Mouse (Mus musculus) midbrain, embryonic 16.5 days (tissue): ENCODE data around the gene Rps8. TPM values are rescaled to one million over a fixed set of nuclear protein-coding genes. Genes with fewer than 3 reads are reported as not detected.
"Not testable (repeated sequence)": the region's sequence is repeated elsewhere in the genome, so short reads cannot be mapped to it uniquely, and the experiment has no call there.

Experiments
- ATAC-seq: fragments of 200-750 bp; cut with Nextera tagmentation; 2 replicates; pipeline ENCODE4 v1.8.0; 2017; ENCODE audit warnings: moderate TSS enrichment
- H3K27ac ChIP-seq: fragments of 300-500 bp; sonication (generic); 2 replicates; pipeline ENCODE4 v1.5.1; 2014; ENCODE audit warnings: mild to moderate bottlenecking, low read length, mixed read lengths
- H3K27me3 ChIP-seq: fragments of 300-500 bp; sonication (generic); 2 replicates; pipeline ENCODE4 v1.6.1; 2014; ENCODE audit warnings: low read depth, low read length, mixed read lengths; ENCODE audit not compliant: control insufficient read depth, insufficient read depth
- H3K36me3 ChIP-seq: fragments of 300-500 bp; sonication (generic); 2 replicates; pipeline ENCODE4 v1.6.1; 2014; ENCODE audit warnings: mild to moderate bottlenecking, low read length, moderate library complexity, mixed read lengths; ENCODE audit not compliant: control insufficient read depth, insufficient read depth
- H3K4me1 ChIP-seq: fragments of 300-500 bp; sonication (generic); 2 replicates; pipeline ENCODE4 v1.6.1; 2014; ENCODE audit warnings: mild to moderate bottlenecking, low read length, mixed read lengths; ENCODE audit not compliant: control insufficient read depth, insufficient read depth
- H3K4me2 ChIP-seq: fragments of 300-500 bp; sonication (generic); 2 replicates; pipeline ENCODE4 v1.6.1; 2014; ENCODE audit warnings: mild to moderate bottlenecking, low read length, mixed read lengths
- H3K4me3 ChIP-seq: fragments of 300-500 bp; sonication (generic); 2 replicates; pipeline ENCODE4 v1.5.1; 2014; ENCODE audit warnings: low read depth, mild to moderate bottlenecking, low read length, moderate library complexity, mixed read lengths
- H3K9ac ChIP-seq: fragments of 300-500 bp; sonication (generic); 2 replicates; pipeline ENCODE4 v1.6.1; 2014; ENCODE audit warnings: low read depth, low read length, mixed read lengths
- H3K9me3 ChIP-seq: fragments of 300-500 bp; sonication (generic); replicated peaks from 2 replicates; pipeline ENCODE4 v1.6.1; 2014; ENCODE audit warnings: mild to moderate bottlenecking, low read length, mixed read lengths; ENCODE audit not compliant: control insufficient read depth, poor library complexity, severe bottlenecking
- WGBS: fragments of 180-500 bp; shearing (Covaris S2); extraction: QIAGEN DNeasy Blood & Tissue Kit; methylation state at CpG from one replicate; pipeline ENCODE4 v1.1.7; 2014; 5-methylcytosine and 5-hydroxymethylcytosine counted together
- polyA plus RNA-seq: library from polyadenylated mRNA; unstranded; fragments of >200 nt; fragmentation: Nextera tagmentation; extraction: Ambion mirVana; gene quantifications from 2 replicates; pipeline ENCODE4 v1.2.1, GENCODE M21; 2015

Rps8 gene
- polyA plus RNA-seq, 1 experiment from 2014 or later = 381 TPM

DNA sequence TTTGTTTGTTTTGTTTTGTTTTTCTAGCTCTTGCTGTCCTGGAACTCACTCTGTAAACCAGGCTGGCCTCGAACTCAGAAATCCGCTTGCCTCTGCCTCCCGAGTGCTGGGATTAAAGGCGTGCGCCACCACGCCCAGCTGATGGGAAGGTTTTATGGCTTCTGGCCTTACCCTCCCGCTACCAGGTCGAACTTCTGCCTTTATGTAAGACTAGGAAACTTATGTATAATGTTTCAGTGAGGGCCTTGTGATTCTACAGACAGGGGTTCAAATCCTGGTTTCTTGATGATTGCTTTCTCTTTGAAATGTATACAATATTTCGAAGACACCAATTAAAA lies 26.7 kb upstream of the Rps8 start:
- 15% methylated on average over 9 of the region's 9 CpGs for WGBS

DNA sequence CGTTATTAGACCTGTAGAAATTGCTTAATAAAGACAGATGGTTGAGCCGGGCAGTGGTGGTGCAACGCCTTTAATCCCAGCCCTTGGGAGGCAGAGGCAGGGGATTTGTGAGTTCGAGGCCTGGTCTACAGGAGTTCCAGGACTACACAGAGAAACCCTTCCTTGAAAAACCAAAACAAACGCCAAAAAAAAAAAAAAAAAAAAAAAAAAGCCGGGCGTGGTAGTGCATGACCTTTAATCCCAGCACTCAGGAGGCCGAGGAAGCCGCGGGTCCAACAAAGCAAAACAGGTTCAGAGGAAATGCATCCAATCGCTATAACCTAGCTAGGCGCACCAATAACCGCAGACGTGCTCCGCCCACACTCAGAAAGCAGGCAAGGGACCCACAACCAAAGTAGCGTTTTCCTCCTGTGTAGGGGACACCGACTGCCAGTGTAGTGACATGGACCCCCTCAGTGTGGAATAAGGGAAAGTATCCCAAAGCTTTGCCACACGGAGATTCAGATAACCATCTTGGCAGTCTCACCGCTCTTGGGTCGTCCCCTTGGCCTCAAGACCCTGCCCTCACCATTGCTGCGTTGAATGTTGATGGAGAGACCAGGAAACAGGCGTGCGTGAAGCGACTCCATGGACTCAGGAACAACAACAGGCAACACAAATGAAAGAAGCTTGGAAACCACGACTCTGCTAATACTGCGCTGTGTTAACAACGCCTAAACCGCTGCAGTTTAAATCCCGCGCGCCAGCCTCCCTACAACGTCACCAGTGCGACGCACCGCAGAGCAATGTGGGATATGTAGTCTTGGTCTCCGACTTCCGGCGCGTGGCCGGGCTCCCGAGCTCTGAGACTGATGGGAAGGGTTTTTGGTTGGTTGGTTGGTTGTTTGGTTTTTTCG lies 26.1 kb upstream of the Rps8 start, which contains the start of gene Kif2c:
Gene Kif2c (minus strand): TSS at position 777 of the 896 bp plus-strand sequence.
- 1% methylated on average over 42 of the region's 42 CpGs for WGBS
- Histone ChIP-seq H3K27me3 (no peaks in the 10 kb centered on the region), H3K4me3 (peak within 1 kb of the TSS; percentile 52), H3K27ac (peak within 1 kb of the TSS; percentile 76), H3K9me3 (no peaks in the 10 kb centered on the region), H3K4me1 (peaks cover 9% of the 10 kb centered on the region), H3K4me2 (peak within 1 kb of the TSS; percentile 84), H3K9ac (peak within 1 kb of the TSS; percentile 71), H3K36me3 (no peaks in the 10 kb centered on the region)
- peak; percentile 98 for ATAC-seq

More for the DNA sequence above, 26.7 kb upstream of the Rps8 start:
- not testable (repeated sequence) for H3K27me3 ChIP-seq, H3K4me1 ChIP-seq, H3K36me3 ChIP-seq, H3K9me3 ChIP-seq
- Histone ChIP-seq H3K4me3 (peak overlapping the region; percentile 52), H3K27ac (peak overlapping the region; percentile 76), H3K9ac (peak overlapping the region; percentile 71), H3K4me2 (peak overlapping the region; percentile 84)
- ATAC-seq = peak; percentile 59

DNA sequence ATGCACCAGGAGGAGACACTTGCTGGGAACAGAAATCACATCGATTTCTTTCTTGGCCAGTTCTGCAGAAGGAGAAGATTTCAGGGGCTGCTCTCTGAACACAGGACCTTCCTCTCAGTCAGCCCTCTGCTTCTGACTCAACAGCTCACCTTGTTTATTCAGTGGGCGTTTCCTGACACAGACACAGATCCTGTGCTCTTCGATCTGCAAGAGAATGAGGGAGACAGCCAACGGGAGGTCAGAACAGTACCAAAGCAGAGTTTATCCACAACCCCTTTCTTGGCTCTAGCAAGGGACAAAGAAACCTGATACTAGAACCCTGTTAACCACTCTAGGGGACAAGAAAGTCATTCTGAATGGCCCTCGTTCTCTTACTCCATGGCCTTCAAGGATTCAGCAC lies 13.9 kb upstream of the Rps8 start:
- H3K9ac ChIP-seq = no peak overlapping the region
- H3K27ac ChIP-seq = no peak overlapping the region
- no peaks in the 10 kb centered on the region for H3K36me3 ChIP-seq
- ATAC-seq = no peak
- no peak overlapping the region for H3K4me3 ChIP-seq
- no peaks in the 10 kb centered on the region for H3K4me1 ChIP-seq
- 96% methylated on average over 5 of the region's 5 CpGs for WGBS
- no peaks in the 10 kb centered on the region for H3K27me3 ChIP-seq
- no peak overlapping the region for H3K4me2 ChIP-seq
- no peaks in the 10 kb centered on the region for H3K9me3 ChIP-seq

DNA sequence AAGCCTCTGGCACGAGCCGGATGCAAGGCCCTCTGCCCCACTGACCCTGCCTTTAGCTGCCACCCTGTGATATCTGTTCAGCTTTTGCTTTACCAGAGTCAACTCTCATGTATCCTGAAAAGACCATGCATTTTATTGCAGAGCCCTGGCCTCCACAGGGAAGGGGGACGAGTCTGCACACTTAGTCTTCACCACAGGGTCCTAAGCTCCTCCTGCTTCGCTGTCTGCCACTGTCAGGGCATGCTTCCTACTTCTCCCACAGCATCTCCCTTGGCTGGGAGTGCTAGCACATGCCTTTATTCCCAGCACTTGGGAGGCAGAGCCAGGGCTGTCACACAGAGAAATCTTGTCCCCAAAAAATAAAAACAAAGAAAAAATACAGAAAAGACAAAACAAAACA lies 5.1 kb upstream of the Rps8 start:
- Histone ChIP-seq H3K4me3 (no peak overlapping the region), H3K27me3 (no peaks in the 10 kb centered on the region), H3K4me1 (no peaks in the 10 kb centered on the region), H3K4me2 (no peak overlapping the region), H3K36me3 (no peaks in the 10 kb centered on the region), H3K9ac (0 out of 2 replicates have a peak overlapping the region, but pooled peaks have one; percentile 10), H3K9me3 (no peaks in the 10 kb centered on the region), H3K27ac (0 out of 2 replicates have a peak overlapping the region, but pooled peaks have one; percentile 4)
- peak; percentile 66; the same call in 1 of the 2 replicates for ATAC-seq
- WGBS = 74% methylated on average over 4 of the region's 4 CpGs

DNA sequence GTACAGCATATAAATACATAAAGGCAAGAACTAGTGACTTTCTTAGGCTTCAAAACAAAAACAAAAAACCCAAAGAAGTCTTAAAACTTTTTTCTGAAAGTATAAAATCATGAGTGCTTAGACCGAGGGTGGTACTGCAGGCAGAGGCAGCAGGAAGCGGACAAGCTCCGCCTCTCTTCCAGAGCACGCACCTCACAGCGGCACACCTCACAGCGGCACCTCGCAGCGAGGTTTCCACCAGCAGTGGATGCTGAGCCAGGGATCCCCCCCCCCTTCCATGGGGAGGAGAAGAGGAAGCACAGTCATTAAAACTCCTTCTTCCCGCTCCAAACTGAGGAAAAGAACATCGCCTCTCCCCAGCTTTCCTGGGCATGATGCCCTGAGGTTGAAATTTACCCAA lies 3.6 kb upstream of the Rps8 start:
- H3K4me3 ChIP-seq = no peak overlapping the region
- H3K27ac ChIP-seq = no peak overlapping the region
- peaks cover 4% of the 10 kb centered on the region; the same call in 1 of the 2 replicates for H3K4me1 ChIP-seq
- no peak for ATAC-seq
- H3K9me3 ChIP-seq = no peaks in the 10 kb centered on the region
- WGBS = 85% methylated on average over 10 of the region's 10 CpGs
- H3K9ac ChIP-seq = no peak overlapping the region
- H3K36me3 ChIP-seq = no peaks in the 10 kb centered on the region
- no peak overlapping the region for H3K4me2 ChIP-seq
- H3K27me3 ChIP-seq = no peaks in the 10 kb centered on the region

DNA sequence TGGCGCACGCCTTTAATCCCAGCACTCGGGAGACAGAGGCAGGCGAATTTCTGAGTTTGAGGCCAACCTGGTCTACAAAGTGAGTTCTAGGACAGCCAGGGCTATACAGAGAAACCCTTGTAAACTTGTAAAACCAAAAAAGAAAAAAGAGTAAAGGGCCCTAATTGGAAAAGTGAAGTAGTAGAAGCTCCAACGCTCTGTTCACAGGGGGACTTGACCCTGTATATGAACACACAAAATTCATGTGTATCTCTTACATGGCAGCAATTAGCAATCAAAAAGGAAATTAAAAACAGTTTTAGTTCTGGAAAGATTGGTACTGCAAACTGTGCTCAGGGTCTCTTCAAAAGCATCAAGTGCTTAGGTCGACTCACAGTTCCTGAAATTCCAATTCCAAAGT lies 329 bp upstream of the Rps8 start:
- Histone ChIP-seq H3K27me3 (no peaks in the 10 kb centered on the region), H3K9ac (peak overlapping the region; percentile 63), H3K4me1 (peaks cover 12% of the 10 kb centered on the region), H3K4me3 (peak overlapping the region; percentile 94), H3K9me3 (no peaks in the 10 kb centered on the region), H3K27ac (peak overlapping the region; percentile 93), H3K36me3 (peaks cover 19% of the 10 kb centered on the region), H3K4me2 (peak overlapping the region; percentile 50)
- ATAC-seq = peak; percentile 4; the same call in 1 of the 2 replicates
- WGBS = 26% methylated on average over 6 of the region's 6 CpGs

DNA sequence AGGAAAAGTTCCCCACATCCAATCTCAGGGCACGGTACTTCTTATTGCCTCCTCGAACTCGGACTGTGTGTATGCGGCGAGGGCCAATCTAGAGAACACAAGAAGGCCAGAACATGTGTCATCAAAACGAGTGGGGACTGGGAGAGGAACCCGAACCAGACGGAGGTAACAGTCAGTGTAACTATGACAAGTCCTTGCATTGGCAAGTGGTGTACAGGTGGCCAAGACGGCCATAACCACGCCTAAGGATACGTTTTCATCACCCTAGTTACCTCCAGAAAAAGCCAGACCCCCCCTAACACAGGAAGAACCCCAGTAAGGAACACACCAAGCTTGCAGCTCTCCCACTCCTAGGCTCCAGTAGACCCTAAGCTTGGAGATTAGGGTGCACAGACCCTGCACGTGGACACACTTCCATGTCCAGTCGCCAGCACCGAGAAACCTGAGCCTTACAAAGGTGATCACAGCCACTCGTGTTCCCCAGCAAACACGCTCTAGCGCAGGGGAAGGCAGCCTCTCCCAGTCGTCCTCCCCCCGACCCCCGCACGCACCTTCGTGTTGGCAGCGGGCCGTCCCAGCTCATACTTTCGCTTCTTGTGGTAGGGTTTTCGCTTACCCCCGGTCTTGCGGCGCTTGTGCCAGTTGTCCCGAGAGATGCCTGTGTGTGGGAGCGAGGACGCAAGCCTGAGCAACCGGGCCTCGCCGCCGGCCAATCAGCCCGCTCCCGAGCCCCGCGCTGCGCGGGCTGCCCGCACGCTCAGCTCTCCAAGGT lies 837 bp downstream of the Rps8 start:
- H3K4me3 ChIP-seq = peak overlapping the region; percentile 94
- peaks cover 12% of the 10 kb centered on the region for H3K4me1 ChIP-seq
- H3K36me3 ChIP-seq = peaks cover 27% of the 10 kb centered on the region
- 2% methylated on average over 44 of the region's 44 CpGs for WGBS
- H3K9ac ChIP-seq = peak overlapping the region; percentile 99
- H3K27me3 ChIP-seq = no peaks in the 10 kb centered on the region
- peak overlapping the region; percentile 93 for H3K27ac ChIP-seq
- no peaks in the 10 kb centered on the region for H3K9me3 ChIP-seq
- peak; percentile 29 for ATAC-seq
- peak overlapping the region; percentile 86 for H3K4me2 ChIP-seq

DNA sequence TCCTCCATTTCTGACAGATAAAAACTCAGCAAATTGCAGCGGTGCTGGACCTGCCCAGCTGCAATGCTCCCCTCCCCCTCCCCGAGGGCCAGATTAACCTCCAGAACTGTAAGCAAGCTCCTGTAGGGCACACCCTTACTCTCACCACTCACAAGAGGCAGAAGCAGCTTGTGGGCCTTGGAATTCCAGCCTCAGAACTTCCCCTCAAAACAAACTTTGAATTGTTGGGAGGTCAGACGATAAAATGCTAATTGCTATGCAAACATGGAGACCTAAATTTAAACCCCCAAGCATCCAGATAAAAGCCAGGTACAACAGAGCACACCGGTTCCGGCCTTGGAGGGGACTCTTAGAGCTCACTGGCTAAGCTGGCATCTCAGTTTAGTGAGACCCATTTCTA lies 3.3 kb downstream of the Rps8 start:
- peaks cover 27% of the 10 kb centered on the region for H3K36me3 ChIP-seq
- no peak overlapping the region for H3K4me3 ChIP-seq
- 84% methylated on average over 5 of the region's 5 CpGs for WGBS
- no peak overlapping the region for H3K27ac ChIP-seq
- no peak overlapping the region for H3K4me2 ChIP-seq
- H3K4me1 ChIP-seq = peaks cover 12% of the 10 kb centered on the region
- no peaks in the 10 kb centered on the region for H3K9me3 ChIP-seq
- ATAC-seq = no peak
- no peak overlapping the region for H3K9ac ChIP-seq
- H3K27me3 ChIP-seq = no peaks in the 10 kb centered on the region

DNA sequence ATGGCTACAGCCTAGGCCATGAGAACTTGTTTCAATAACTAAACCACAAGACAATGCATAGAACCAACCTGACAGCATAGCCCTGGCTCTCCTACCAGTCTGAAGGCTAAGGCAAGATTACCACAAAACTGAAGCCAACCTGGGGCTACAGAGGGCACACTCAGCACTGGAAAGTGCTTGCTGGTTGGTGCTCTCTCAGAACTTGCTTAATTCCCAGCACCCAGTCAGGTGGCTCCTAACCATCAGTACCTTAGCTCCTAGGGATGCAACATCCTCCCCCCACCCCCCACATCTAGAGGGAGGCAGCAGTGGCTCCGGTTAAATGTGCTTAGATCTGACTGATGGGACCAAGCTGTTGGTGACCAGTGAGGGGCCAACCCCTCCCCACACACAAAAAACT lies 4.6 kb downstream of the Rps8 start:
- Histone ChIP-seq H3K9ac (no peak overlapping the region), H3K4me1 (peaks cover 12% of the 10 kb centered on the region), H3K4me2 (no peak overlapping the region), H3K27ac (no peak overlapping the region), H3K4me3 (no peak overlapping the region), H3K9me3 (no peaks in the 10 kb centered on the region), H3K27me3 (no peaks in the 10 kb centered on the region), H3K36me3 (peaks cover 27% of the 10 kb centered on the region)
- WGBS = 89% methylated on average over 1 of the region's 1 CpGs
- ATAC-seq = no peak
